Mouse (Mus musculus): ENCODE results near the gene Tango2.

Tango2 gene

DNA sequence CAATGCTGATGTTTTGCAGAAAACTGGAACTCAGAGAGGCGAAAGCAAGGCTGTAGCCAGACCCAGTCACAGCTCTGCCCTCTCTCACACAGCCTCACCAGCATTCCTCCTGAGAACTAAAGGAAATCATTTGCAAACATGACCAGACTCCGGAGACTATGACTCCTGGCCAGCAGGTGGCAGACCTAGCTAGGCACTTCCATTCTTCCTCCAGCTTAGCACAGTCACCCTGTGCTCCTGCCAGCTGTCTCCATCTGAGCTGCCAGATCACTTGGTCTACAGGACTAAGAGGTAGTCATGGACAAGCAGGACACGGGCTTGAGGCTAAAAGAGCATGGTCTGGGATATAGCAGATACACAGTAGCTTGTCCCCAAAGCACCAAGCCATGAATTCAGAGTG lies 2.7 kb downstream of the Tango2 start:
- in situ Hi-C loops (cut with MboI, MseI): loop anchor here in 1 of 2 experiments (5.0 kb wide), 1 partner anchor 42 kb away; no protein-coding TSS in a partner anchor

DNA sequence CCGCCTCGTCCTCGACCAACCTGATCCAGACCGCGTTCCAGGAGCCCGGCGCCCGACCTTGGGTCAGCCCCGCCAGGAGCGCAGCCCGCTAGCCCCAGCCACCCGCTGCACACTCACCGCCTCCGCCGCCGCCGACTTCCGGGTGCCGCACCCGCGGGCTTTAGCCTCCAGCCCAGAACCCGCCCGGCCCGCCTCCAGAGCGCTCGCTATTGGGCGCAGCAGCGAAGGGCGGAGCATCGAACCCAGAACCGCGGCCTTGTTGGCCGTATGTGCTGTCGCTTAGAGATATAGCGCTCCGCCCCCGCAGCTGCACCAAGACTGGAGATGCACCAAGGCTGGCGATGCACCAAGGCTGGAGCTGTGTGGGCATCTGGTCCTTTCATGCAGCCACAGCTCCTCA lies 4.1 kb downstream of the Tango2 start:
- in situ Hi-C loops (cut with MboI, MseI): no loop called here

DNA sequence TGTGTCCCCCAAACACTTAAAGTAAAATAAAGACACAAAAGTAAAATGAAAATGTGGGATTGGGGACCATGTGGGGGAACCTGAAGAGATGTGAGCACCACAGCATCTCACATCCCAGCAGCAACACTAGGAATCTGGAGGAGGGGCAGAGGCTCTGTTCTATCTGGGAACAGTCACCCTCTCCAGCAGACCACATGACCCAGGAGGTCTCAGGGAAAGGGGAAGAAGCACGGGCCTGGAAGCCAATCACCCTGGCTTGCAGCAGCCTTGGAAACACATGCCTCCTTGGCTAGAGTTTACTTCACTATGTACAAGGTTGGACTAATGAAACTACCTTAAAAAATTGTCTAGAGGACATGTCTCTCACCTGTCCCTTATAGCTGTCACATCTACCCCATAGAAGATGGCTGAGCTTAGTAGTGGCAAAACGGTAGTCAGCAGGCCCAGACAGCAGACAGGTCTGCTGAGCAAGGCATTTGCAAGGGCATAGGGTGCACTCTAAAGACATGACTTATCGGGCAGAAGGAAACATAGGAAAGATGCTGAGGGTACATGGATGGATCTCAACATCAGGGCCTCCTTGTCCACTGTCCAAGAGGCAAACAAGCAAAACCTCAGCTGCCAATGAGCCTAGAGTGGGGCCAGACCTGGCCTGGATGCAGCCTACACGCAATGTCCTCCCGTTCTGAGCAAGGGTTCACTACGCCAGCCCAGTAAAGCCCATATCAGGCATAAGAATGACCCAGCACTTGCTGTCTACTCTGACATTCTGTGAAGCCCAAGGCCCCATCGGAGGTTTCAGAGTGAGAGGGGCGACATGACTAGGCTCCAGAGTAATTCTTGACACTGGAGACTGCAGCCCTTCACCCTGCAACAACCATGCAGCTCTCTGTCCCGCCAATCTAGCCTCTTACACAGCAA lies 5.0 kb downstream of the Tango2 start:
- in situ Hi-C loops (cut with MboI, MseI): no loop called here

DNA sequence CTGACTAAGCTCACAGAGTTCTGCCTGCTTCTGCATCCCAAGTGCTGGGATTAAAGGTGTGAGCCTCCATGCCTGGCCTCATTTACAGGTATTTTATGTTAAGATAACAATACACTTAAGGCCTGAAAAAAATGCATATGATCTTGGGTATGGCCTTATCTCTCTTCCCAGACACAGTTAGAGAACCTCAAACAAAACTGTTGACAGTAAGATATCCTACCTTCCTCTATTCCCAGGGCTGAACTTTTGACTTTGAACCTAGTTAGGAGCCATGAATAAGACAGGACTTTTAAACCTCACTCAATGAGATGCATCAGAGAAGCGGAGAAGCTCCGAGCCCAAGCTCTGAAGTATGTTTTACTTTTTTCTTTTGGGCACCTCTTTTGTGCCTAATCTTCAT lies 5.8 kb downstream of the Tango2 start:
- in situ Hi-C loops (cut with MboI, MseI): no loop called here

DNA sequence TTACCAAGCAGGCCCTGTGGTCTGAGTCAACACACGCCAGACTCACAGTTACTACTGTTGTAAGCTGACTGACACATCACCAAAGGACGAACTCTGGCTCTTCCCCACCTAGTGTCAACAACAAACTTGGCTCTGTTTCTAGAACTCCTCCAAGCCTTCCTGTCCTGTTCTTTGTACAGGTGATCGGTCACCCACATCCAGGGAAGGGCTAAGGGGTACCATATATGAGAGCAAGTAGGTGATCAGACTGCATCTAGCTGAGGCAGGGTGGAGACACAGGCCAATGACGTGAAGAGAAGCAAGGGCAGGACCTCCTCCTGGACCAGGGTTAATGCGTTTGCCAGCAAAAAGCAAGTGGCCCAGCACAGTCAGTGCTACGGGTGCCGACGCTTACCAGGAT lies 6.3 kb downstream of the Tango2 start:
- in situ Hi-C loops (cut with MboI, MseI): no loop called here

DNA sequence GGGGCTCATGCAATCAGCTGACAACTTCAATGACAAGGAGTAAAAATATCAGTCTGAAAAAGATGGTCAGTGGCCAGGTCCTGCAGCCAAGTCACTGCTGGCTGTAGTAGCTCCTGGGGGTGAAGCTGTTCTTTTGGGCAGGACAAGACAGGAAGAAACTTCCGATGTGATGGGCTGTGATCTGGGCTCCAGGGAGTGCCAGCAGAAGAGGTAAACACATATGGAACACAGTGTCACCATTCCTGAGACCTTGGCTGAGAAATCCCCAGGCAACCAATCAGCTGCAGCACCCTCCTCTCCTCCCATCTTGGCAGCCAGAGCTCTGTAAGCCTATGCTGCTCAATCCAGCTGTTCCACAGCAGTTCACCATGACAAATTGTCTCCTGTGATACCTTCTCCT lies 8.0 kb downstream of the Tango2 start:
- in situ Hi-C loops (cut with MboI, MseI): loop anchor here in 1 of 2 experiments (5.0 kb wide), 1 partner anchor 87 kb away; the partner anchor contains the start of genes Comt and Txnrd2

DNA sequence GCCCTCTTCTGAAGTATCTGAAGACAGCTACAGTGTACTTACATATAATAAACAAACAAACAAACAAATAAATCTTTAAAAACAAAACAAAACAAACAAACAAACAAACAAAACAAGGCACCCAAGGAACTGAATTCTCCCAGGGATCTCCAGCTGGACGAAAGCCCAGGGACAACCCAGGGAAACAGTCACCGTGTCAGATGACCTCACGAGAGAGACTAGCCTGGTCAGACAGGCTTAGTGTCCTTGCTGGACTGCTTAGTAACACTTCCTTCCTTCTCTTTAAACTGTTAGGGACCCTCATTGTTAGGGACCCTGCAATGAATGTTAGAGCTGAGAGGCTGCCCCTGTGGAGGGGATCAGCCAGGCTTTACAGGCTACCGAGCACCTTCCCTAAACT lies 10.6 kb downstream of the Tango2 start:
- in situ Hi-C loops (cut with MboI, MseI): loop anchor here in 1 of 2 experiments (5.0 kb wide), 1 partner anchor 90 kb away; the partner anchor contains the start of genes Comt and Txnrd2

DNA sequence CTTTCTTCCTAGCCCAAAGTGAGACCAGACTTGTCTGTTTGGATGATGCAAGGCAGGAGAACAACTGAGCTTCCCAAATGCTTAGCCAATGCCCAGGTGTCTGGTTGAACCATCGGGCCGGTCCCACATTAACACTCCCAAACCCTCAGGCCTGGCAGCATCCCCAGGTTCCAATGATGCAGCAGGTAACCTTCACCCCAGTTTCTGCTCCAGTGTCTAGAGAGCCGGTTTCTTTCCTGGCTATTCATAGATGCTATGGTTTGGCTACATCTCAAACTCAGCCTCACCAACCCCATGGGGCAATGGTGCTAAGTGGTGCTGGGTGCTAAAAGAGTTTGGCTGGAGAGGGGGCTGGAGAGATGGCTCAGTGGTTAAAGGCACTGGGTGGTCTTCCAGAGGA lies 11.9 kb downstream of the Tango2 start:
- in situ Hi-C loops (cut with MboI, MseI): loop anchor here in 1 of 2 experiments (5.0 kb wide), 1 partner anchor 91 kb away; the partner anchor contains the start of genes Comt and Txnrd2

DNA sequence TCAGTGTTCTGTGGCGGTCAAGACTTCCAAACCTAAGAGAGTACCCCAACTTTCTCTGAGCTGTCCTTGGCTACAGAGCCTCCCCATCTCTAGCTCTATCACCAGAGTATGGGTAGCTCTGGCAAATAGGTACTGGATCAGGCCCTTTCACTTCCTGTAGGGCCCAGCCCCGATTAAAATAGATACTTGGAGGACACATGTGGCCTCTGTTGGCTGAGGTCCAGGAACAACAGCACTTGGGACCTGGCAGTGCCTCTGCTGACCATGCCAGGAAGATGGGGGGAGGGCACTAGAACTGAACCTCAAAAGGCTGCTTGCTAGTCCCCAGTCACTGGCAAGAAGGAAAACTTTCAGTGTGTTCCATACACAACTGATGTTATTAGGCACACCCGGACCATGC lies 13.9 kb downstream of the Tango2 start:
- in situ Hi-C loops (cut with MboI, MseI): no loop called here

DNA sequence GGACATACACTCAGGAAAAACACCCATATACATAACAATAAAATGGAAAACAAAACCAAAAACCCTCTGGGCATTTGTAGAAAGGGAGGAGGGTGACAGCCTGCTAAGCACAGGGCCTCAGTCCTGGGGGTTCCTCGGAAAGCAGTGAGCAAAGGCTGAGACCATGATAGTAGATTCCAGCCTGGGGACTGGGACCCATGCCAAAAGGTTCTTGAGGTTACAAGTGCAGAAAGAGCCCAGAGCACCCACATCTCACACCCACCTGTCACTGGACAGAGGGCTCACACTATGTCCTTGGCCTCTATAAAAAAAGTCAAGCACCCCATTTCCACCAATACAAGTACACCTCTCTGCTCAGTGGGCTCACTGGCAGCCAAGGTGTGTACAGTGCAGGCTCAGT lies 19.4 kb downstream of the Tango2 start:
- in situ Hi-C loops (cut with MboI, MseI): no loop called here

DNA sequence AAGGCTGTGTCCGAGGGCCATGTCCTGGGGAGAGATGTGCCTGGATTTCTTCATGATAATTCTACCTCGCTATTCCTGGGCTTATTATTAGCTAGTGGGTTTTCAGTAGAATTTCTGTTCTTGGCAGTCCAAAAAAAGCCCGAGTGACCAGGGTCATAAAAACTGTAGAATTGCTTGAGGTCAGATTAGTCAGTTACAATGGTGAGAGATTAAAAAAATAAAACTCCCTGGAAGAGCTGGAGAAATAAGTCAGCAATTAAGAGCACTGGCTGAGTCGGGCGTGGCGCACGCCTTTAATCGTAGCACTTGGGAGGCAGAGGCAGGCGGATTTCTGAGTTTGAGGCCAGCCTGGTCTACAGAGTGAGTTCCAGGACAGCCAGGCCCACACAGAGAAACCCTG lies 20.0 kb downstream of the Tango2 start:
- in situ Hi-C loops (cut with MboI, MseI): no loop called here

DNA sequence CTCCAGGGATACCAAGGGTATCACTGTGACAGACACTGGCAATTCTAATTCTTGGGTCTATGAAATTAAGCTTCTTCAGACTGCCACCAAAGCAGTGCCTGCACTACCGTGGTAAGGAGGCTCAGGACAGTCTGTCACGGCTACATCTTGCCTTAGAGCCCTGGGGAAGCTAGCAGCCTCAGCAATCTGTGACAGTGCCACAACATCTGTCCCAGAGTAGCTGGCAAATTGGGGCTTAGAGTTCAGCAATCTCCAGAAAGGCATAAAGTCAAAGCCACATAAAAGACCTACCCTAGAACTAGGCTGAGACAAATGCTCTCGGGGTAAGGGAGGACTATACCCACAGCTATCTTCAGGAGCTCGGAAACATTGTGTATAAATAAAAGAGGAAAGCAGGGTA lies 22.2 kb downstream of the Tango2 start:
- in situ Hi-C loops (cut with MboI, MseI): no loop called here

DNA sequence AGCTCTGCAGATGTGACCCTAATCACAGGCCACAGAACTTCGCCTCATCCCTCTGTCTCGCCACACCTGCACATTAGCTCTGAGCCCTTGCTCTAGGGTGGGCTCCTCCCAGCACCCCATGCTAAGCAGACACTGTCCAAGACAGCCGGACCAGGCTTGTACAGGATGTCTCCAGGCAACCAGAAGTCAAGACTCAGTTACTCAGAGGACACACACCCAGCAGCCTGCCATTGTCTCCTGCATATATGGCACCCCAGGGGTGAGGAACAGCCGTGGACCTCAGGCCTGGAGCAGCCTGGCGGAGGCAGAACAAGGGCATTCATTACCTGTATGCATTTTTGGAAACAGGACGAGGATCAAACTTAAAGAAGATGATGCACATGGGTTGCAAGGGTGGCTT lies 23.9 kb downstream of the Tango2 start:
- in situ Hi-C loops (cut with MboI, MseI): loop anchor here in 1 of 2 experiments (5.0 kb wide), 1 partner anchor 48 kb away; no protein-coding TSS in a partner anchor

DNA sequence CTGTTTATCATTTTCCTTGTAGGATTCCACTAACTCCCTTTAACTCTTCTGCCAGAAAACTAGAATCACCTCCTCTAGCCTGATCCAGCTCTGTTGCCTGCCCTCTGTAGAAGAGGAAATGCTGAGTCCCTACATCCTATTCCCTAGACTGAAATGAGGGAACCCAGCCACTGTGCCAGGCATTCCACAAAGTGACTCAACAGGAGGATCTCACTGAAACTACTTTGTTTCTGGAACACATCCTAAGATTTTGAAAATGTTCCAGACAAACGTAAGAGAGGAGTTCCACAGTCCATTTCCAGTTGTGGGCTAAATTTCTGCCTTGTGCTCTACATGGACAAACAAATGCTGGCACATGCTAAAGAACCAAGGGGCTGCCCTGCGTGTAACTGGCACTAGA lies 24.4 kb downstream of the Tango2 start:
- in situ Hi-C loops (cut with MboI, MseI): loop anchor here in 1 of 2 experiments (5.0 kb wide), 1 partner anchor 49 kb away; no protein-coding TSS in a partner anchor

DNA sequence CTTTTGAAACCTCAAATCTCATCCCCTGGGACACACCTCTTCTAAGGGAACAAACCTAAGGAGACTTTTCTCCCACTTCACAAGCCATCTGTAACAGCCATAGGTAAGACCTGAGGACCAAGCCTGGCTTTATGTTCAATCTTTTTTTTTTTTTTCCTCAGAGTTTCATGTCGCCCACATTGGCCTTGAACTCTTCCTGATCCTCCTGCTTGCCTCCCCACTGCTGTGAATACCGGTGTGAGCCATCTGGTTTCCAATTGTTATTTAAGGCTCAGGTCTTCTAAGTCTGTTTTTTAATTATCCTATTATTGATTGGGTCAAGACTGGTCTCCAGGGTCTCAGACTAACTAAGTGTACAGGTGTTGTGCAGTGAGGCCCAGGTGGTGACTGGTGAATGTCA lies 26.5 kb downstream of the Tango2 start:
- in situ Hi-C loops (cut with MboI, MseI): loop anchor here in 1 of 2 experiments (5.0 kb wide), 1 partner anchor 51 kb away; no protein-coding TSS in a partner anchor

DNA sequence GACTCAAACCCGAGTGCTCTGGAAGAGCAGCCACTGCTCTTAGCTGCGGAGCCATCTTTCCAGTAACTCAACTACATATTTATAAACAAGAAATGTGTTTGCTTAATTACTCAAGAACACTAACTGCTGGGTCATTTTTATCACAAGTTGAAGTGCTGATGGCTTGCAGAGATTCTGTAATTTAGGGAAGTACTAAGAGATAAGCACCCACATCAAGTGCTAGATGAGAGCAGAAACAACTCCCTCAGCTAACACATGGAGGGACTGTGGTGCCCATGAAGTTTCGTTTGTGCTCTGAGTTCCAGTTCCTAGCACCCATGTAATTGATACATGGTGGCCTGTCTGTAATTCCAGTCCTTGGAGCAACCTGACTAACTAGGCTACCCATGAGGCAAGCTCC lies 28.9 kb downstream of the Tango2 start:
- in situ Hi-C loops (cut with MboI, MseI): no loop called here

DNA sequence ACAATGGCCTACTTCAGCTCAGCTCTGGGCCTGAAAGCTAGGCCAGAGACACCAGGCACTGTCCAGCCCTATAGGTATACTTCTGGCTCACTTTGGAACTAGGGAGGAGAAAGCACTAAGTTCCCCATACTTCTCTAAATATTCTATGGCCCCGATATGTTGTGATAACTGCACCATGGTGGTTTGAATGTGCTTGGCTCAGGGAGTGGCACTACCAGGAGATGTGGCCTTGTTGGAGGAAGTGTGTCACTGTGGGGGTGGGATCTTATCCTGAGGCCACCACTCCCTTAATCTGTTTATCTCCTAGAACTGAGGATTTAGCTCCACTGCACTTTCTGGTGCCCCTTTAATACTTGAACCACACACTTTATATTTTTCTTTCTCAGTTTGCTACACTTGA lies 39.7 kb downstream of the Tango2 start:
- in situ Hi-C loops (cut with MboI, MseI): loop anchor here in 1 of 2 experiments (10.0 kb wide), 1 partner anchor 1907 kb away; no protein-coding TSS in a partner anchor

DNA sequence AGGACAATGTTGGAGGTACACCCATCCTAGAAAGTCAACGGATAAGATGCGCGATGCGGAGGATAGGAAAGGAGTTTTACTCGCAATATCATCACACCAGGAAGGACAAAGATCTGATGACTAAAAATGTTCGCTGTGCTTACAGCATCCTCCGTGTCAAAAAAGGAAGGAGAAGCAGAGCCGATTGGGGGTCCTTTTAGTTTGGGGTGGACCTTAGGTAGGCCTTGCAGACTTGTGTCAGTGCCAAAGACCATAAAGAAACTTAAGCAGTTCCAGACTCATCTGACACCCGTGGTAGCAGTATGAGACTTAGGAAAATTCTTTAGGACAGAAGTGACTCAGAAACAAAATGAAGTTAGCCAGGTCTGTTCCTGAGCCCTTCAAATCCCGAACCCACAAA lies 58.3 kb downstream of the Tango2 start:
- in situ Hi-C loops (cut with MboI, MseI): loop anchor here in 1 of 2 experiments (5.0 kb wide), 1 partner anchor 567 kb away; no protein-coding TSS in a partner anchor

DNA sequence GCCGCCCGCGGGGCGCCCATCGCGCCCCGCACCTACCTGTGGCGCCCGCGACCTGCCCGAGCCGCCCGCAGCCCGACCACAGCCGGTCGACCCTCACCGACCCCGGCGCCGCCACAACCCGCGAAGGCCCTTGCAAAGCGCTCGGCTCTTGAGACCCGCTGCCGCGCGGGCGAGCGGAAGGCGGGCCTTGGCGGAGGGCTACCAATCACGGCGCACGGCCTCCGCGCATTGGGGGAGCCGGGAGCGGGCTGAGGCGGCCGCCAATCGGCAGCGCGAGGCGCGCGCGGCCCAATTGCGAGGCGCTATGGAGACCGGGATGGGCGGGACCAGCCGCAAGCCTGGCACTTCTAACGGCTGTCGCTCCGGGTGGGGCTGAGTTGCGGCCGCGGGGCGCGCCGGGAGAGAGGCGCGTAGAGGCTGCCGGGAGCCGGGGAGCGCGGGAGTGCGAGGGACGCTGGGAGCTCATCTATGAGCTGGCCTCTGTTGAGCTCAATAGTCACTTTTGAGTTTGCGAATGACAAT lies 58.8 kb downstream of the Tango2 start, which contains the start of gene Dgcr8:
Dgcr8 (minus strand) TSS at position 180 of the 522 bp plus-strand sequence.
- in situ Hi-C loops (cut with MboI, MseI): loop anchor here in 1 of 2 experiments (5.0 kb wide), 1 partner anchor 567 kb away; no protein-coding TSS in a partner anchor

DNA sequence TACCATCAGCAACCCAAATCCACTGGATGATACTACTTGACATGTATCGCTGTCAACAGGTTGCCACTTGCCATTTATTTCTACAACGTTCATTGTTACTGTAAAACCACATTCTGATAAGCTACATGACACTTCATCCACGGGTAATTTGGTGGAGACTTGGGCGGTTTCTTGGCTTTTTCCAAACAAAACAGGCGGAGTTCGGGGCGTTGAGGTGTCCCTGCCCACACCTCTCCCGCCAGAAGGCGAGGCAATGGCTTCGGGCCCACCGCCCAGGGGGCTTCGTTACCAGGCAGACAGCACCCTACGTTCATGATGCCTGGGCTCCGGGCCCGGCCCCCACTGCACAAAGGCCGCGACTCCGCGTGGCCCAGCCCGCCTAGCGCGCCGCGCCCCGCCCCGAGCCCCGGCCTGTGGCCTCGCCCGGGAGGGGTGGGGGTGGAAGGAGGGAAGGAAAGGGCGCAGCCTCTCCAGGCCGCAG lies 59.3 kb downstream of the Tango2 start:
- in situ Hi-C loops (cut with MboI, MseI): loop anchor here in 1 of 2 experiments (5.0 kb wide), 1 partner anchor 566 kb away; no protein-coding TSS in a partner anchor

DNA sequence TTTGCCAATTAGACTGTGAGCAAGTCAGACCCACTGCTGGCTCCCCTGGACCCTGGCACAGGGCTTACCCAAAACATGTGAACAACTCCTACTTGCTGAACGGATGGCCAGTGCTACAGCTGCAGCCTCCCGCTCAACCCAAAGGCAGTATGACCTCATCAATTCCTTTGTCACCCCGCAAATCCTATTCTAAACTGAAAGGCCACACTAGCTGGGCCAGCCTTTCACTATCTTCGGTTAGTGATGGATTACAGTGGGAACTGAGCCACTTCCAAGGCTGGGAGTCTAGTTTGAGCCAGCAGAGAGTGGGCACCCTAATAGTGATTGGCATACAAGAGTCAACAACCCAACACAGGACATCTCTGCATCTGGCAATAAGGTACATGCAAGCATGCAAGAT lies 59.7 kb downstream of the Tango2 start:
- in situ Hi-C loops (cut with MboI, MseI): loop anchor here in 1 of 2 experiments (5.0 kb wide), 1 partner anchor 566 kb away; no protein-coding TSS in a partner anchor

DNA sequence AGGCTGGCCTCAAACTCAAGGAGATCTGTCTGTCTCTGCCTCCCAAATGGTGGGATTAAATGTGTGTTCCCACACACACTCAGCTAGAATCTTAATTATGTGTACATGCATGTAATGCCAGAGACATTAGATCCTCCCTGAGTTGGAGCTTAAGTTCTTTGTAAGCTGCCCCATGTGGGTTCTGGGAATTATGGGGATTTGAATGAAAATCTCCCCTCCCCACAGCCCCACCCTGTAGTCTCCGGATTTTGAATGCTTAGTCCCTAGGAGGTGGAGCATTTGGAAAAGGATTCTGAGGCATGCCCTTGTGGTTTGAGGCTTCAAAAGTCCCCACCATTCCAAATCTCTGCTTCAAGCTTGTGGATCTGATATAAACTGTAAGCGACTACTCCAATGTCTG lies 72.7 kb downstream of the Tango2 start:
- in situ Hi-C loops (cut with MboI, MseI): loop anchor here in 1 of 2 experiments (10.0 kb wide), 1 partner anchor 1160 kb away; the partner anchor contains the start of gene Ppil2
